Mouse (Mus musculus) heart, embryonic 11.5 days (tissue): Measurements from ENCODE around the gene Gfi1b. TPM values are rescaled to one million over a fixed set of nuclear protein-coding genes. Genes with fewer than 3 reads are reported as not detected.
A peak's percentile ranks its signal among the peaks of the same experiment; 100 is the strongest.

Experiments used
- ATAC-seq: fragments of 200-750 bp; cut with Nextera tagmentation; replicated peaks from 2 replicates; pipeline ENCODE4 v1.8.0; 2017; ENCODE audit warnings: moderate library complexity; ENCODE audit not compliant: insufficient number of reproducible peaks, low FRiP score, low TSS enrichment
- H3K27ac ChIP-seq: fragments of 300-500 bp; sonication (generic); 2 replicates; pipeline ENCODE4 v1.5.1; 2014; ENCODE audit warnings: mild to moderate bottlenecking, low read depth, low read length
- H3K27me3 ChIP-seq: fragments of 300-500 bp; sonication (generic); 2 replicates; pipeline ENCODE4 v1.6.1; 2014; ENCODE audit warnings: mild to moderate bottlenecking, low read length, mixed read lengths; ENCODE audit not compliant: control insufficient read depth, insufficient read depth
- H3K36me3 ChIP-seq: fragments of 300-500 bp; sonication (generic); 2 replicates; pipeline ENCODE4 v1.6.1; 2014; ENCODE audit warnings: mild to moderate bottlenecking, low read length, moderate library complexity, mixed read lengths; ENCODE audit not compliant: control insufficient read depth, insufficient read depth
- H3K4me1 ChIP-seq: fragments of 300-500 bp; sonication (generic); 2 replicates; pipeline ENCODE4 v1.6.1; 2014; ENCODE audit warnings: low read length; ENCODE audit not compliant: control insufficient read depth, insufficient read depth
- H3K4me2 ChIP-seq: fragments of 300-500 bp; sonication (generic); 2 replicates; pipeline ENCODE4 v1.6.1; 2014; ENCODE audit warnings: mild to moderate bottlenecking, moderate library complexity
- H3K4me3 ChIP-seq: fragments of 300-500 bp; sonication (generic); 2 replicates; pipeline ENCODE4 v1.5.1; 2014; ENCODE audit warnings: low read depth, low read length
- H3K9ac ChIP-seq: fragments of 300-500 bp; sonication (generic); 2 replicates; pipeline ENCODE4 v1.6.1; 2014; ENCODE audit warnings: mild to moderate bottlenecking, low read depth, low read length, moderate library complexity
- H3K9me3 ChIP-seq: fragments of 300-500 bp; sonication (generic); replicated peaks from 2 replicates; pipeline ENCODE4 v1.6.1; 2016; ENCODE audit warnings: low read length; ENCODE audit not compliant: control insufficient read depth
- whole genome bisulfite sequencing: fragments of 180-500 bp; shearing (Covaris S2); extraction: QIAGEN DNeasy Blood & Tissue Kit; methylation state at CpG from one replicate; pipeline ENCODE4 v1.1.7; 2014; ENCODE audit not compliant: insufficient replicate concordance; 5-methylcytosine and 5-hydroxymethylcytosine counted together
- polyA plus RNA-seq: library from polyadenylated mRNA; unstranded; fragments of >200 nt; fragmentation: Nextera tagmentation; extraction: Ambion mirVana; gene quantifications from 2 replicates; pipeline ENCODE4 v1.2.1, GENCODE M21; 2014

Gfi1b gene
- polyA plus RNA-seq, 1 experiment from 2014 or later, result 10.9 TPM

- no peak for ATAC-seq
- 74% methylated on average over 6 of the region's 6 CpGs for WGBS
- H3K4me2 ChIP-seq, result peak overlapping the region; percentile 49
- peaks cover 6% of the 10 kb centered on the region for H3K4me1 ChIP-seq
- no peak overlapping the region for H3K27ac ChIP-seq
- H3K27me3 ChIP-seq, result peaks cover 25% of the 10 kb centered on the region
- H3K9me3 ChIP-seq, result no peaks in the 10 kb centered on the region
- H3K9ac ChIP-seq, result no peak overlapping the region
- peak overlapping the region; percentile 15; the same call in 1 of the 2 replicates for H3K4me3 ChIP-seq
- no peaks in the 10 kb centered on the region for H3K36me3 ChIP-seq
Observed at GRCm38 (mm10) chr2:28618777-28619336, 2.9 kb downstream of the Gfi1b start.

DNA sequence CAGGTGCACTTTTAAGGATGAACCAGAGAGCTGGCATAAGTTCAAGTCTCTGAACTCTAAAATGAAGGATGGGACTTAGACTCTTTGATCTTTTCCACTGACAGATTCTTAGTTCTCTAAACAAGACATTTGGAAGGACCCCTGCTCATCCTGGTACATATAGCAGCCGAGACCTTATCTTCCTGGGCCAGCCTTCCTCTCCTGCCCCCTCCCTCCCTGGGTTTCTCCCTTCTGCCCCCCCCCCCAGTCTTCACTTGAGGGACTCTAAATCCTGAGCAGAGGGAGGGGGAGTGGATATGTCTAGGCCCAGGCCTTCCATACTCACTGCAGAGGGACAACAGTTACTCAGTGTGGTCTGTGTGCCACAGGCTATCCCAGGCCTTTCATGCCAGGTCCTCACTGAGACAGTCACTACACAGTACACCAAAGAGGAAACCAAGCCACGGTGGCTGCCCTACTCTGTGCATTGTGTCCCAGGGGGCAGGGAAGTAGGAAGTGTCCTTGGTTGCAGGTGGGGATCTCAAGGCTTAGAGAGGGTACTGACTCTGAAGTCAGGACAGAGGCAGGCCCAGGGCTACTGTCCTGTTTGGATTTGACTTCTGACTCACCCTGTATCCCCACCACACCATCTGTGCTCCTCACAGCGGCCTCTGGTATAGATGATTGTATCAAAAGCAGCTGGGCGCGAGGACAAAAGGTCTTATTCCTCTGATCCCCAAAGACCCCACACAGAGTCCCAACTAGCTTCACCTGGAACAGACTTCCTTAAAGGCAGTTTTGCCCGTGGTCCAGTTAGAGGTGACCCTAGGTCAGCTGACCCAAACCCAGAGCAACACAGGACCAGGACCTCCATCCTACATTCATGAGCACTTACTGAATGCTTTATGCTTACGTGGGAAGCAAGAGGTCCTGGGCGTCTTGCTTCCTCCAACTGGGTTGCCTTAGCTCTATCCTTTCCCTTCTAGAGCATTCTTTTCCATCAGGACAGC is 4.0 kb downstream of the Gfi1b start:
- 69% methylated on average over 8 of the region's 8 CpGs for WGBS
- H3K9ac ChIP-seq, result peak overlapping the region; percentile 50; the same call in 1 of the 2 replicates
- H3K27ac ChIP-seq, result peak overlapping the region; percentile 74; the same call in 1 of the 2 replicates
- H3K4me2 ChIP-seq, result peak overlapping the region; percentile 49
- no peaks in the 10 kb centered on the region for H3K36me3 ChIP-seq
- no peak overlapping the region for H3K4me3 ChIP-seq
- H3K9me3 ChIP-seq, result no peaks in the 10 kb centered on the region
- no peak for ATAC-seq
- peaks cover 22% of the 10 kb centered on the region for H3K27me3 ChIP-seq
- H3K4me1 ChIP-seq, result peaks cover 6% of the 10 kb centered on the region

- peak; percentile 74 for ATAC-seq
- peak overlapping the region; percentile 50; the same call in 1 of the 2 replicates for H3K9ac ChIP-seq
Observed at GRCm38 (mm10) chr2:28616874-28617273, 4.9 kb downstream of the Gfi1b start.

DNA sequence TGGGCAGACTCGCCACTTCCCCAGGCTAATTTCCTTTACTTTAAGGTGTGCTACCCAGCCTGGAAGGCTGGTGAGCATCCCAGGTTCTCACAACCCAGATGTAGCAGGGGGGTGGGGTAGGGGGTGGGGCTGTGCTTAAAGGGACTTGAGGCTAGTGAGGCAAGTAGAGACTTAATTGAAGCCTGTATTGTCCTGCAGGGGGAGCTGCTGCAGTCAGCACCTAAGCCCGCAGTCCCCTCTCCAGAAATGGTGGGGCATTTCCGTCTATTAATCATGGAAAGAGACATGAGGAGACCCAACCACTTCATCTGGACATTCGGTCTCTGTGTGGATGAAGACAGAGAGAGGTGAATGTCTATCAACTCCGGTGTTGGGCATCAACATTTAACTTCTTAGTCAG is 5.4 kb downstream of the Gfi1b start:
- H3K4me2 ChIP-seq, result peak overlapping the region; percentile 49

More at GRCm38 (mm10) chr2:28616874-28617273, 4.9 kb downstream of the Gfi1b start:
- Histone ChIP-seq H3K4me1 (peaks cover 6% of the 10 kb centered on the region), H3K9me3 (no peaks in the 10 kb centered on the region), H3K27ac (peak overlapping the region; percentile 74), H3K4me2 (peak overlapping the region; percentile 49), H3K27me3 (peaks cover 18% of the 10 kb centered on the region), H3K36me3 (no peaks in the 10 kb centered on the region), H3K4me3 (no peak overlapping the region)
- WGBS, result 39% methylated on average over 9 of the region's 9 CpGs

GRCm38 (mm10) chr2:28613599-28613998 is 8.2 kb downstream of the Gfi1b start:
- H3K9ac ChIP-seq, result no peak overlapping the region
- no peaks in the 10 kb centered on the region for H3K9me3 ChIP-seq
- peaks cover 6% of the 10 kb centered on the region for H3K4me1 ChIP-seq
- 89% methylated on average over 10 of the region's 10 CpGs for WGBS
- no peak overlapping the region for H3K4me2 ChIP-seq
- H3K4me3 ChIP-seq, result no peak overlapping the region
- H3K27ac ChIP-seq, result no peak overlapping the region
- no peaks in the 10 kb centered on the region for H3K27me3 ChIP-seq
- no peaks in the 10 kb centered on the region for H3K36me3 ChIP-seq
- no peak for ATAC-seq

More for the DNA sequence above, 5.4 kb downstream of the Gfi1b start:
- no peak overlapping the region for H3K27ac ChIP-seq
- H3K27me3 ChIP-seq, result peaks cover 13% of the 10 kb centered on the region
- no peak for ATAC-seq
- H3K9ac ChIP-seq, result no peak overlapping the region
- 31% methylated on average over 5 of the region's 5 CpGs for WGBS
- peaks cover 6% of the 10 kb centered on the region for H3K4me1 ChIP-seq
- no peaks in the 10 kb centered on the region for H3K36me3 ChIP-seq
- no peak overlapping the region for H3K4me3 ChIP-seq
- no peaks in the 10 kb centered on the region for H3K9me3 ChIP-seq

GRCm38 (mm10) chr2:28612436-28613063 is 9.2 kb downstream of the Gfi1b start:
- Histone ChIP-seq H3K4me1 (peaks cover 6% of the 10 kb centered on the region), H3K4me2 (no peak overlapping the region), H3K27me3 (no peaks in the 10 kb centered on the region), H3K36me3 (no peaks in the 10 kb centered on the region), H3K9me3 (no peaks in the 10 kb centered on the region), H3K27ac (no peak overlapping the region), H3K9ac (no peak overlapping the region), H3K4me3 (no peak overlapping the region)
- WGBS, result 62% methylated on average over 10 of the region's 10 CpGs
- ATAC-seq, result no peak

GRCm38 (mm10) chr2:28611407-28611787 is 10.4 kb downstream of the Gfi1b start:
- ATAC-seq, result no peak
- H3K9me3 ChIP-seq, result no peaks in the 10 kb centered on the region
- 86% methylated on average over 17 of the region's 17 CpGs for WGBS

DNA sequence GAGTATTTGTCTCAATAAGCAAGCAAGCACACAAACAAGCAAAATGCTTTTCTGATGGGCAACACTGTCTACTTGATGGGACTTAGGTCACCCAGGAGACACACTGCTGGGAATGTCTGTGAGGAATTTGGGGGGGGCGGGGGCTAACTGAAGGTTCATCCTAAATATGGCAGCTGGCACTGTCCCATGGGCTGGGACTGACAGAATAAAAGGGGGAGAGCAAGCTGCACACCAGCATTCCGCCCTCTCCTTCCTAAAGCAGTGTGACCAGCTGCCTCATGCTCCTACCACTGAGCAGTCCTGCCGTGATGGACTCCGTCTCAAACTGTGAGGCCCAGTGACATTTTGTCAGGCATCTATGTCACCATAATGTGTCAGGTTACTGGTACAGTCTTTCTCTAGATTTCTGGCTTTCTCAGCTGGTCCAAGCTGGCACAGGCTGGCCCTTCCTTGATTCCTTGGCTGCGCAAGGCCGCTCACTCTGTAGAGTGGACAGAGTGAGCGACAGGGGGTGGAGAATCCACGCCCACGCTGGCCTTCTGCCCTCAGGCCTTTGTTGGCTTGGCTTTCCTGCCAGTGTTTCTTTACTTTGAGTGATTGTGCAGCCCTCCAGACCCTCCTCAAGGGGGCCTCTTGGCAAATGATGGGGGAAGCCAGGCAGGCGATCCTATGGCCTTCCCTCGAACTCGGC is 10.9 kb downstream of the Gfi1b start:
- no peak overlapping the region for H3K9ac ChIP-seq
- ATAC-seq, result no peak
- WGBS, result 87% methylated on average over 12 of the region's 12 CpGs
- no peaks in the 10 kb centered on the region for H3K9me3 ChIP-seq
- no peaks in the 10 kb centered on the region for H3K36me3 ChIP-seq
- no peaks in the 10 kb centered on the region for H3K27me3 ChIP-seq
- no peak overlapping the region for H3K4me2 ChIP-seq
- H3K27ac ChIP-seq, result no peak overlapping the region
- no peaks in the 10 kb centered on the region for H3K4me1 ChIP-seq
- no peak overlapping the region for H3K4me3 ChIP-seq

More at GRCm38 (mm10) chr2:28611407-28611787, 10.4 kb downstream of the Gfi1b start:
- Histone ChIP-seq H3K4me3 (no peak overlapping the region), H3K27ac (no peak overlapping the region), H3K9ac (no peak overlapping the region), H3K36me3 (no peaks in the 10 kb centered on the region), H3K4me2 (no peak overlapping the region), H3K4me1 (no peaks in the 10 kb centered on the region; the same call in 1 of the 2 replicates), H3K27me3 (no peaks in the 10 kb centered on the region)
